Mouse (Mus musculus): ENCODE measurements at regions not wholly inside any gene's neighbourhood (a gene's known extent, or its start where the extent isn't known, plus 50 kb on each side); places are given as distances from the start of the nearest gene placed in this dataset.

- Histone ChIP-seq H3K27me3 (replicated peaks; ENCODE audit: control insufficient read depth, insufficient read depth, low read length) (no peaks in the 10 kb centered on the region), H3K9ac (ENCODE audit: low read length) (no peak overlapping the region), H3K36me3 (ENCODE audit: control insufficient read depth, insufficient read depth, low read length) (no peaks in the 10 kb centered on the region), H3K4me1 (replicated peaks; ENCODE audit: control insufficient read depth, insufficient read depth, low read length) (no peaks in the 10 kb centered on the region), H3K4me3 (ENCODE audit: low read depth, low read length) (no peak overlapping the region), H3K27ac (ENCODE audit: low read depth) (no peak overlapping the region), H3K9me3 (ENCODE audit: control insufficient read depth, low read length) (no peaks in the 10 kb centered on the region), H3K4me2 (ENCODE audit: low read length) (no peak overlapping the region)
- ATAC-seq (replicated peaks; ENCODE audit: low FRiP score, low TSS enrichment, low read depth) = no peak
- DNase-seq (ENCODE audit: low spot score) = no peak
- WGBS = 72% methylated on average over 2 of the region's 2 CpGs
Observed at GRCm38 (mm10) chr16:12768161-12768895, 341.2 kb upstream of the Ercc4 start.

GRCm38 (mm10) chr16:12770482-12770881 lies 339.0 kb upstream of the Ercc4 start:
- Histone ChIP-seq H3K4me3 (ENCODE audit: low read depth, low read length) (no peak overlapping the region), H3K27ac (ENCODE audit: low read depth) (no peak overlapping the region), H3K36me3 (ENCODE audit: control insufficient read depth, insufficient read depth, low read length) (no peaks in the 10 kb centered on the region), H3K4me2 (ENCODE audit: low read length) (no peak overlapping the region), H3K27me3 (replicated peaks; ENCODE audit: control insufficient read depth, insufficient read depth, low read length) (no peaks in the 10 kb centered on the region), H3K4me1 (replicated peaks; ENCODE audit: control insufficient read depth, insufficient read depth, low read length) (no peaks in the 10 kb centered on the region), H3K9me3 (ENCODE audit: control insufficient read depth, low read length) (no peaks in the 10 kb centered on the region), H3K9ac (ENCODE audit: low read length) (no peak overlapping the region)
- 89% methylated on average over 5 of the region's 5 CpGs for WGBS
- ATAC-seq (replicated peaks; ENCODE audit: low FRiP score, low TSS enrichment, low read depth) = no peak
- DNase-seq (ENCODE audit: low spot score) = no peak

GRCm38 (mm10) chr16:12772535-12772934 lies 336.9 kb upstream of the Ercc4 start:
- ATAC-seq (replicated peaks; ENCODE audit: low FRiP score, low TSS enrichment, low read depth) (no peak), DNase-seq (ENCODE audit: low spot score) (no peak)
- Histone ChIP-seq H3K27me3 (replicated peaks; ENCODE audit: control insufficient read depth, insufficient read depth, low read length) (no peaks in the 10 kb centered on the region), H3K4me2 (ENCODE audit: low read length) (no peak overlapping the region), H3K9ac (ENCODE audit: low read length) (no peak overlapping the region), H3K4me3 (ENCODE audit: low read depth, low read length) (no peak overlapping the region), H3K4me1 (replicated peaks; ENCODE audit: control insufficient read depth, insufficient read depth, low read length) (no peaks in the 10 kb centered on the region), H3K36me3 (ENCODE audit: control insufficient read depth, insufficient read depth, low read length) (no peaks in the 10 kb centered on the region), H3K27ac (ENCODE audit: low read depth) (no peak overlapping the region), H3K9me3 (ENCODE audit: control insufficient read depth, low read length) (no peaks in the 10 kb centered on the region)
- WGBS = 81% methylated on average over 5 of the region's 5 CpGs

GRCm38 (mm10) chr16:12775876-12776275 lies 333.6 kb upstream of the Ercc4 start:
- H3K27me3 ChIP-seq (replicated peaks; ENCODE audit: control insufficient read depth, insufficient read depth, low read length) = no peaks in the 10 kb centered on the region
- H3K4me1 ChIP-seq (replicated peaks; ENCODE audit: control insufficient read depth, insufficient read depth, low read length) = no peaks in the 10 kb centered on the region
- no peak overlapping the region for H3K4me3 ChIP-seq (ENCODE audit: low read depth, low read length)
- H3K36me3 ChIP-seq (ENCODE audit: control insufficient read depth, insufficient read depth, low read length) = no peaks in the 10 kb centered on the region
- 68% methylated on average over 2 of the region's 2 CpGs for WGBS
- ATAC-seq (replicated peaks; ENCODE audit: low FRiP score, low TSS enrichment, low read depth) (no peak), DNase-seq (ENCODE audit: low spot score) (no peak)
- no peaks in the 10 kb centered on the region for H3K9me3 ChIP-seq (ENCODE audit: control insufficient read depth, low read length)
- no peak overlapping the region for H3K4me2 ChIP-seq (ENCODE audit: low read length)
- no peak overlapping the region for H3K9ac ChIP-seq (ENCODE audit: low read length)
- H3K27ac ChIP-seq (ENCODE audit: low read depth) = no peak overlapping the region

GRCm38 (mm10) chr16:12779079-12779478 lies 330.4 kb upstream of the Ercc4 start:
- Histone ChIP-seq H3K4me3 (ENCODE audit: low read depth, low read length) (no peak overlapping the region), H3K9ac (ENCODE audit: low read length) (no peak overlapping the region), H3K27me3 (replicated peaks; ENCODE audit: control insufficient read depth, insufficient read depth, low read length) (no peaks in the 10 kb centered on the region), H3K27ac (ENCODE audit: low read depth) (no peak overlapping the region), H3K36me3 (ENCODE audit: control insufficient read depth, insufficient read depth, low read length) (no peaks in the 10 kb centered on the region), H3K4me1 (replicated peaks; ENCODE audit: control insufficient read depth, insufficient read depth, low read length) (no peaks in the 10 kb centered on the region), H3K9me3 (ENCODE audit: control insufficient read depth, low read length) (no peaks in the 10 kb centered on the region), H3K4me2 (ENCODE audit: low read length) (no peak overlapping the region)
- 87% methylated on average over 3 of the region's 3 CpGs for WGBS
- ATAC-seq (replicated peaks; ENCODE audit: low FRiP score, low TSS enrichment, low read depth) (no peak), DNase-seq (ENCODE audit: low spot score) (no peak)

- Histone ChIP-seq H3K4me1 (replicated peaks; ENCODE audit: control insufficient read depth, insufficient read depth, low read length) (no peaks in the 10 kb centered on the region), H3K27ac (ENCODE audit: low read depth) (no peak overlapping the region), H3K36me3 (ENCODE audit: control insufficient read depth, insufficient read depth, low read length) (no peaks in the 10 kb centered on the region), H3K27me3 (replicated peaks; ENCODE audit: control insufficient read depth, insufficient read depth, low read length) (no peaks in the 10 kb centered on the region), H3K9me3 (ENCODE audit: control insufficient read depth, low read length) (no peaks in the 10 kb centered on the region), H3K9ac (ENCODE audit: low read length) (no peak overlapping the region), H3K4me2 (ENCODE audit: low read length) (no peak overlapping the region), H3K4me3 (ENCODE audit: low read depth, low read length) (no peak overlapping the region)
- ATAC-seq (replicated peaks; ENCODE audit: low FRiP score, low TSS enrichment, low read depth) = no peak
- DNase-seq (ENCODE audit: low spot score) = no peak
- WGBS = 92% methylated on average over 3 of the region's 3 CpGs
Observed at GRCm38 (mm10) chr16:12780635-12781034, 328.8 kb upstream of the Ercc4 start.

GRCm38 (mm10) chr16:12785828-12786227 lies 323.7 kb upstream of the Ercc4 start:
- H3K4me3 ChIP-seq (ENCODE audit: low read depth, low read length) = no peak overlapping the region
- no peaks in the 10 kb centered on the region for H3K27me3 ChIP-seq (replicated peaks; ENCODE audit: control insufficient read depth, insufficient read depth, low read length)
- no peak overlapping the region for H3K9ac ChIP-seq (ENCODE audit: low read length)
- 50% methylated on average over 1 of the region's 1 CpGs for WGBS
- ATAC-seq (replicated peaks; ENCODE audit: low FRiP score, low TSS enrichment, low read depth) (no peak), DNase-seq (ENCODE audit: low spot score) (no peak)
- H3K4me1 ChIP-seq (replicated peaks; ENCODE audit: control insufficient read depth, insufficient read depth, low read length) = no peaks in the 10 kb centered on the region
- H3K27ac ChIP-seq (ENCODE audit: low read depth) = no peak overlapping the region
- no peaks in the 10 kb centered on the region for H3K9me3 ChIP-seq (ENCODE audit: control insufficient read depth, low read length)
- H3K4me2 ChIP-seq (ENCODE audit: low read length) = no peak overlapping the region
- no peaks in the 10 kb centered on the region for H3K36me3 ChIP-seq (ENCODE audit: control insufficient read depth, insufficient read depth, low read length)

GRCm38 (mm10) chr16:12798523-12798922 lies 311.0 kb upstream of the Ercc4 start:
- ATAC-seq (replicated peaks; ENCODE audit: low FRiP score, low TSS enrichment, low read depth) = no peak
- WGBS = 72% methylated on average over 2 of the region's 2 CpGs

GRCm38 (mm10) chr16:12800181-12800580 lies 309.3 kb upstream of the Ercc4 start:
- H3K27ac ChIP-seq (ENCODE audit: low read depth) = no peak overlapping the region
- no peak for DNase-seq (ENCODE audit: low spot score)
- 76% methylated on average over 1 of the region's 1 CpGs for WGBS
- H3K4me2 ChIP-seq (ENCODE audit: low read length) = no peak overlapping the region
- H3K4me1 ChIP-seq (replicated peaks; ENCODE audit: control insufficient read depth, insufficient read depth, low read length) = no peaks in the 10 kb centered on the region
- no peaks in the 10 kb centered on the region for H3K36me3 ChIP-seq (ENCODE audit: control insufficient read depth, insufficient read depth, low read length)
- ATAC-seq (replicated peaks; ENCODE audit: low FRiP score, low TSS enrichment, low read depth) = no peak
- no peak overlapping the region for H3K4me3 ChIP-seq (ENCODE audit: low read depth, low read length)
- H3K9ac ChIP-seq (ENCODE audit: low read length) = no peak overlapping the region
- no peaks in the 10 kb centered on the region for H3K9me3 ChIP-seq (ENCODE audit: control insufficient read depth, low read length)
- H3K27me3 ChIP-seq (replicated peaks; ENCODE audit: control insufficient read depth, insufficient read depth, low read length) = no peaks in the 10 kb centered on the region

More at GRCm38 (mm10) chr16:12798523-12798922, 311.0 kb upstream of the Ercc4 start:
- no peak overlapping the region for H3K9ac ChIP-seq (ENCODE audit: low read length)
- H3K9me3 ChIP-seq (ENCODE audit: control insufficient read depth, low read length) = no peaks in the 10 kb centered on the region
- no peak for DNase-seq (ENCODE audit: low spot score)
- no peaks in the 10 kb centered on the region for H3K36me3 ChIP-seq (ENCODE audit: control insufficient read depth, insufficient read depth, low read length)
- H3K4me2 ChIP-seq (ENCODE audit: low read length) = no peak overlapping the region
- no peaks in the 10 kb centered on the region for H3K4me1 ChIP-seq (replicated peaks; ENCODE audit: control insufficient read depth, insufficient read depth, low read length)
- no peak overlapping the region for H3K4me3 ChIP-seq (ENCODE audit: low read depth, low read length)
- H3K27ac ChIP-seq (ENCODE audit: low read depth) = no peak overlapping the region
- no peaks in the 10 kb centered on the region for H3K27me3 ChIP-seq (replicated peaks; ENCODE audit: control insufficient read depth, insufficient read depth, low read length)

Measured in intestine, embryonic 14.5 days (tissue).